ENCODE assay signal across 1 mouse cellular context in genomic region chr15:102012260-102012765, GRCm38 (mm10).
TF ChIP-seq lines count a peak whose summit lies in the region.

No protein-coding gene starts in this region.

TF ChIP-seq in CH12.LX, 34 proteins besides CTCF, POLR2A, EP300 and RAD21 (continued from another document):
- TF ChIP-seq MEF2A (IDR thresholded peaks at IDR 0.05; ENCODE audit: borderline replicate concordance, low read depth, low read length) (peak; percentile 36; the same call in 1 of the 2 replicates), CHD2 (IDR thresholded peaks at IDR 0.05; ENCODE audit: low read length) (peak; percentile 32; the same call in 1 of the 2 replicates), UBTF (IDR thresholded peaks at IDR 0.05; ENCODE audit: low read depth, low read length) (no peak), POLR2AphosphoS2 (IDR thresholded peaks at IDR 0.05; ENCODE audit: low read depth, low read length) (no peak), SMC3 (IDR thresholded peaks at IDR 0.05; ENCODE audit: low read depth, low read length) (no peak), GABPA (IDR thresholded peaks at IDR 0.05; ENCODE audit: insufficient replicate concordance, low read depth, low read length) (no peak), CHD1 (IDR thresholded peaks at IDR 0.05; ENCODE audit: low read depth, low read length) (no peak), NELFE (IDR thresholded peaks at IDR 0.05; ENCODE audit: low read depth, low read length) (no peak), BHLHE40 (IDR thresholded peaks at IDR 0.05; ENCODE audit: low read depth, low read length) (peak; percentile 67), TBP (conservative IDR thresholded peaks at IDR 0.05; ENCODE audit: low read depth, low read length) (no peak), MAZ (IDR thresholded peaks at IDR 0.05; ENCODE audit: low read depth, low read length) (no peak), MAFK (IDR thresholded peaks at IDR 0.05; ENCODE audit: insufficient replicate concordance, low read length) (no peak), SIN3A (IDR thresholded peaks at IDR 0.05; ENCODE audit: low read length) (no peak), JUND (conservative IDR thresholded peaks at IDR 0.05; ENCODE audit: low read depth, low read length) (no peak), PAX5 (IDR thresholded peaks at IDR 0.05; ENCODE audit: low read length) (no peak), TCF12 (IDR thresholded peaks at IDR 0.05; ENCODE audit: low read depth, low read length) (0 out of 2 replicates have a peak, but pooled peaks have one; percentile 36), IRF4 (IDR thresholded peaks at IDR 0.05; ENCODE audit: low read depth, low read length) (0 out of 2 replicates have a peak, but pooled peaks have one; percentile 17), ETS1 (conservative IDR thresholded peaks at IDR 0.05; ENCODE audit: low read depth, low read length) (peak; percentile 56), MAX (IDR thresholded peaks at IDR 0.05; ENCODE audit: low read length) (no peak), USF1 (IDR thresholded peaks at IDR 0.05; ENCODE audit: low read depth, low read length) (no peak), ELF1 (IDR thresholded peaks at IDR 0.05; ENCODE audit: low read depth, low read length) (no peak), ZMIZ1 (IDR thresholded peaks at IDR 0.05; ENCODE audit: low read depth, low read length) (no peak), ZC3H11A (IDR thresholded peaks at IDR 0.05; ENCODE audit: low read depth, low read length) (no peak), HCFC1 (IDR thresholded peaks at IDR 0.05; ENCODE audit: low read depth, low read length) (no peak), RCOR1 (conservative IDR thresholded peaks at IDR 0.05; ENCODE audit: low read depth, low read length) (no peak), MYC (IDR thresholded peaks at IDR 0.05; ENCODE audit: low read depth, low read length) (no peak)
